Mouse (Mus musculus): ENCODE results near the gene Zfp697.
"Not testable (repeated sequence)": the region's sequence is repeated elsewhere in the genome, so short reads cannot be mapped to it uniquely, and the experiment has no call there.

- TF ChIP-seq CTCF, EP300 (IDR thresholded peaks at IDR 0.05; ENCODE audit: low read depth): not testable (repeated sequence)
Observed at GRCm38 (mm10) chr3:98469323-98469722, 87.1 kb downstream of the Zfp697 start.

Data from liver, embryonic 14.5 days (tissue).